Comparison of ENCODE assay signal across 8 mouse cellular contexts in the genomic region with DNA sequence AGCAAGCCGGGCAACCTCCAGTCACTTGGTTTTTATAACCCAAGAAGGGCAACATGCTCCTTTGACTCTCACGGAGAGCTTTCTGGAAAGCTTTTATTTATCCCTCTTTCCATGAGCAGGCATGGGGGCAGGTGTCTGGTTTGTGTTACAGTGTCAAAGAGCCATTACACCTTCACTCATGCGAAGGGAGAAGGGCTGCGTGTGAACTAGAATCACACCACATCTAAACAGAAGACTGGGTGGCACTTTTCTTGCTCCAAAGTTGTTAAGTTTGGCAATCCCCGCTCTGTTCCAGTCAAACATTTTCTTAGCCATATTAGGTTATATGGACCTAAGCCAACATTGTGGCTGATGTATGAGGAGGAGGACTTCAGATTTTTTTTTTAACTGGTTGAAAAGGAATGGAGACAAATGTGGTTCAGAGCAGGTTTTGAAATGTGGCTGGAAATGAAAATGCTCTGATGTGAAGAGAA. TPM values are rescaled to one million over a fixed set of nuclear protein-coding genes. Genes with fewer than 3 reads are reported as not detected.
DNase-seq lines count a peak whose midpoint lies in the region.
"Had no signal": no experiment of that assay in that cellular context is flagged by ENCODE, and none has a peak within 500 bp of the region (broad histone marks: within the 10 kb centered on the region; RNA-seq: fewer than 3 reads in every experiment).

No protein-coding gene starts in this region.

- peak; percentile 24 for DNase-seq in kidney, adult 9 months
- DNase-seq in kidney, adult 11 months = no peak
- DNase-seq in Muller cell, postnatal 12 days (ENCODE audit: inconsistent ontology term) = peak; percentile 66
- DNase-seq in adipocyte (ENCODE audit: low spot score) = peak; percentile 80
- DNase-seq in lung, postnatal 10 days = peak; percentile 21
- no peak for DNase-seq in layer of hippocampus, postnatal 25 days (ENCODE audit: extremely low spot score in 1 of 2, low spot score in 1 of 2)
- no peak for DNase-seq in retina, embryonic 14.5 days (ENCODE audit: low spot score)

RNA-seq across cellular contexts. Expression of gene Cald1, which starts 43.8 kb away (rescaled TPM):
- total RNA-seq in layer of hippocampus, postnatal 25 days (2021) = 10 to 100 TPM; 25.4 to 34.4 TPM
- total RNA-seq: common myeloid progenitor, adult 5-6 weeks had no signal

Comparison
In these comparisons a context has a peak if more than half of its experiments do, and no peak if none do; other contexts are left out.
1. DNase-seq: peak in kidney, adult 9 months (single experiment), Muller cell, postnatal 12 days (single experiment), adipocyte (single experiment) and lung, postnatal 10 days (single experiment); none in kidney, adult 11 months (single experiment), layer of hippocampus, postnatal 25 days (0 of 2) and retina, embryonic 14.5 days (single experiment).